Mouse (Mus musculus) right cerebral cortex, postnatal 25 days (tissue): ENCODE data around the gene Krt4.

Experiments
- DNase-seq: peaks from one replicate; pipeline ENCODE4 v3.0.0; 2022

The Krt4 gene

GRCm38 (mm10) chr15:101892820-101893219, 31.7 kb downstream of the Krt4 start, which contains the start of gene Krt76:
TSS of gene Krt76 (minus strand) at chr15:101892920.
- no peak for DNase-seq

GRCm38 (mm10) chr15:101879776-101880175, 44.8 kb downstream of the Krt4 start:
- DNase-seq = no peak

GRCm38 (mm10) chr15:101878041-101878440, 46.5 kb downstream of the Krt4 start:
- no peak for DNase-seq

- DNase-seq = no peak
Measured at GRCm38 (mm10) chr15:101874383-101874782, 50.2 kb downstream of the Krt4 start.

- no peak for DNase-seq
Measured at GRCm38 (mm10) chr15:101873231-101873630, 51.3 kb downstream of the Krt4 start.

- DNase-seq = peak; percentile 79
Measured at GRCm38 (mm10) chr15:101869431-101869830, 55.1 kb downstream of the Krt4 start, which contains the start of gene Krt77. TSS of gene Krt77 (minus strand) at chr15:101869705.
